In genomic region chr9:56527951-56528350, GRCm38 (mm10) we compare ENCODE assay signal across 20 mouse cellular contexts.
"Had no signal": no experiment of that assay in that cellular context is flagged by ENCODE, and none has a peak within 500 bp of the region (broad histone marks: within the 10 kb centered on the region; RNA-seq: fewer than 3 reads in every experiment).

No protein-coding gene starts in this region.

- H3K9me3 ChIP-seq: midbrain, embryonic 10.5 days; midbrain, embryonic 12.5 days; neural tube, embryonic 13.5 days; neural tube, embryonic 15.5 days; stomach, embryonic 15.5 days had no signal

- H3K4me2 ChIP-seq: liver, embryonic 11.5 days; lung, embryonic 14.5 days; midbrain, embryonic 12.5 days; neural tube, embryonic 13.5 days; neural tube, embryonic 15.5 days; stomach, embryonic 15.5 days had no signal

- H3K4me1 ChIP-seq: neural tube, embryonic 15.5 days; stomach, embryonic 15.5 days had no signal

- DNase-seq: liver; lung, adult 18-20 months; lung, embryonic 14.5 days; lung, postnatal 10 days; lung, postnatal 4 days; midbrain, embryonic 14.5 days; right cerebral cortex, postnatal 14 days; thymus, adult 2 months; thymus, postnatal 25 days; thymus, postnatal 4 days had no signal

- H3K36me3 ChIP-seq: midbrain, embryonic 10.5 days; midbrain, embryonic 12.5 days; neural tube, embryonic 13.5 days; neural tube, embryonic 15.5 days; stomach, embryonic 15.5 days had no signal

- H3K9ac ChIP-seq: liver, embryonic 14.5 days; lung, embryonic 14.5 days; midbrain, embryonic 12.5 days; neural tube, embryonic 13.5 days; neural tube, embryonic 15.5 days; stomach, embryonic 15.5 days had no signal

- ATAC-seq: midbrain, embryonic 16.5 days had no signal

- H3K27me3 ChIP-seq: neural tube, embryonic 13.5 days; neural tube, embryonic 15.5 days; stomach, embryonic 15.5 days had no signal

- H3K4me3 ChIP-seq: midbrain, embryonic 10.5 days; midbrain, embryonic 12.5 days; myocyte; neural tube, embryonic 13.5 days; neural tube, embryonic 15.5 days; stomach, embryonic 15.5 days had no signal

- H3K27ac ChIP-seq: liver, embryonic 14.5 days; midbrain, embryonic 10.5 days; midbrain, embryonic 12.5 days; neural tube, embryonic 13.5 days; neural tube, embryonic 15.5 days; stomach, embryonic 15.5 days; stomach, postnatal 0 days had no signal
